Mouse (Mus musculus) hindbrain, embryonic 14.5 days (tissue): Measurements from ENCODE around the gene Zfp366. TPM values are rescaled to one million over a fixed set of nuclear protein-coding genes. Genes with fewer than 3 reads are reported as not detected.
"Not testable (repeated sequence)": the region's sequence is repeated elsewhere in the genome, so short reads cannot be mapped to it uniquely, and the experiment has no call there.

ENCODE experiments used
- ATAC-seq: fragments of 200-750 bp; cut with Nextera tagmentation; 2 replicates; pipeline ENCODE4 v1.8.0; 2017; ENCODE audit warnings: moderate number of reproducible peaks, mild to moderate bottlenecking, moderate TSS enrichment, moderate library complexity; ENCODE audit not compliant: low FRiP score
- DNase-seq: peaks from one replicate; pipeline ENCODE4 v3.0.0-alpha.2; 2015; ENCODE audit warnings: low spot score
- H3K27ac ChIP-seq: fragments of 300-500 bp; sonication (generic); 2 replicates; pipeline ENCODE4 v1.5.1; 2014; ENCODE audit warnings: mild to moderate bottlenecking, moderate library complexity
- H3K27me3 ChIP-seq: fragments of 300-500 bp; sonication (generic); 2 replicates; pipeline ENCODE4 v1.6.1; 2014; ENCODE audit warnings: mild to moderate bottlenecking, low read length, mixed read lengths; ENCODE audit not compliant: control insufficient read depth, insufficient read depth
- H3K36me3 ChIP-seq: fragments of 300-500 bp; sonication (generic); replicated peaks from 2 replicates; pipeline ENCODE4 v1.6.1; 2014; ENCODE audit not compliant: control insufficient read depth, insufficient read depth
- H3K4me1 ChIP-seq: fragments of 300-500 bp; sonication (generic); replicated peaks from 2 replicates; pipeline ENCODE4 v1.6.1; 2014; ENCODE audit warnings: antibody characterized with exemption, low read length, mixed read lengths; ENCODE audit not compliant: control insufficient read depth, insufficient read depth
- H3K4me2 ChIP-seq: fragments of 300-500 bp; sonication (generic); replicated peaks from 2 replicates; pipeline ENCODE4 v1.6.1; 2014; ENCODE audit warnings: mild to moderate bottlenecking, moderate library complexity
- H3K4me3 ChIP-seq: fragments of 300-500 bp; sonication (generic); replicated peaks from 2 replicates; pipeline ENCODE4 v1.5.1; 2014; ENCODE audit warnings: mild to moderate bottlenecking, low read length
- H3K9ac ChIP-seq: fragments of 300-500 bp; sonication (generic); 2 replicates; pipeline ENCODE4 v1.6.1; 2014
- H3K9me3 ChIP-seq: fragments of 300-500 bp; sonication (generic); 2 replicates; pipeline ENCODE4 v1.6.1; 2016; ENCODE audit warnings: low read length; ENCODE audit not compliant: control insufficient read depth
- WGBS: fragments of 180-500 bp; shearing (Covaris S2); extraction: QIAGEN DNeasy Blood & Tissue Kit; methylation state at CpG from one replicate; pipeline ENCODE4 v1.1.7; 2014; 5-methylcytosine and 5-hydroxymethylcytosine counted together
- polyA plus RNA-seq: library from polyadenylated mRNA; unstranded; fragments of >200 nt; fragmentation: Nextera tagmentation; extraction: Ambion mirVana; gene quantifications from 2 replicates; pipeline ENCODE4 v1.2.1, GENCODE M21; 2014

The Zfp366 gene
- polyA plus RNA-seq, 1 experiment from 2014 or later: 1.3 TPM

DNA sequence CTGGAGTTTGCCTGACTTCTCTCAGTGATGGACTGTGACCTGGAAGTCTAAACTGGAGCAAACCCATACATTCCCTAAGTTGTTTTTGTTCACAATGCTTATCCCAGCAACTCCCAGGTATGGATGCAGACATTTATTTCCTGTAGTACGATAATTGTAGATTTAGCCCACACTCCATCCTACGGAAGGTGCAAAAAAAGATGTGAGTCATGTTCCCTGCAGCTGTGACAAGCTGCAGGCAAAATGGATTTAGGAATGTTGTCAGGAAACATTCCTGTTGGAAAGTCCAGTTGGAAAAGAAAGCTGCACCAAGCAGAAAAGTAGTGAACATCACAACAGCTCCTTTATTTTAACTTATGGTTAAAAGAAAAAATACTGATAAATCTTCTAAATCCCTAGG is 26.9 kb upstream of the Zfp366 start:
- Histone ChIP-seq H3K4me3 (no peak overlapping the region), H3K36me3 (no peaks in the 10 kb centered on the region), H3K9me3 (no peaks in the 10 kb centered on the region), H3K4me1 (no peaks in the 10 kb centered on the region), H3K27ac (no peak overlapping the region), H3K9ac (no peak overlapping the region), H3K4me2 (no peak overlapping the region), H3K27me3 (no peaks in the 10 kb centered on the region)
- DNase-seq (no peak), ATAC-seq (no peak)
- WGBS: 93% methylated on average over 2 of the region's 2 CpGs

DNA sequence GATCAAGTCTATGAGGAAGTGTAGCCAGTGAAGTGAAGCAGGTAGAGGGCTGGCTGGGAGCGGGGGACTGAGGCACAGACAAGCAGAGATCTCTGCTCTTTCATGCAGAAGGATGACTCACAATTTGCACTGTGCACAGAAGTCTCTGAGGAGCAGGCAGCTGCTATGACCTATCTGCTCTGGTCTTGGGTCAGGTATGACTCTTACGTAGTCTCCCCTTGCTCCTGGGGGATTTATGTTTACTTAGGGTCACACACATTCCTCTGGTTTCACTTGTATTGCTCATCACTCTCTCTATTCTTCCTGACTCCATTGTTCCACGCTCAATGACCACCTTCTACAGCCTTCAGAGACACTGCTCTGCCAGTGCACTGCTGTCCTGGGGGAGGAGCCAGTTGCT is 25.9 kb upstream of the Zfp366 start:
- Histone ChIP-seq H3K4me3 (no peak overlapping the region), H3K9me3 (no peaks in the 10 kb centered on the region), H3K27me3 (no peaks in the 10 kb centered on the region), H3K36me3 (no peaks in the 10 kb centered on the region), H3K4me2 (no peak overlapping the region), H3K27ac (no peak overlapping the region), H3K9ac (no peak overlapping the region), H3K4me1 (no peaks in the 10 kb centered on the region; the same call in 1 of the 2 replicates)
- ATAC-seq (no peak), DNase-seq (no peak)
- 84% methylated on average over 3 of the region's 3 CpGs for WGBS

DNA sequence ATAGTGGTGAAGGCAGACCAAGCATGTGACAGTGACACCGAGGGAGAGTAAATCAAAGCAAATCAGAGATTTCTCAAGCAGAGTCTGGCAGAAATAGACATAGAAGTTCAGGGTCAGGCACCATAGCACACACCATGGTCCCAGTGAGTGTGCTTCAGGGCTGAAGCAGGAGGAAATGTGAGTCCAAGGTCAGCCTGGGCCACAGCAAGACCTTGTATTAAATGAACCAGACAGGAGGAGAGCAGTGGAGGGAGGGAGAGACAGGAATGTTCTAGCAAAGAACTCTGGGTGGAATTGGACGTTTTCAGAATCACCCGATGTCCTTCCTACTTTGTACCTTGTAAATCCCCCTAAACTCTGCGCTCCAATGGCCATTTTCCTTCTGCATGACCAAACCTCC is 21.6 kb upstream of the Zfp366 start:
- Histone ChIP-seq H3K9ac (no peak overlapping the region), H3K4me2 (no peak overlapping the region), H3K9me3 (no peaks in the 10 kb centered on the region), H3K36me3 (no peaks in the 10 kb centered on the region), H3K27ac (no peak overlapping the region), H3K4me3 (no peak overlapping the region), H3K4me1 (no peaks in the 10 kb centered on the region; the same call in 1 of the 2 replicates), H3K27me3 (no peaks in the 10 kb centered on the region)
- ATAC-seq: no peak
- 72% methylated on average over 4 of the region's 4 CpGs for WGBS
- no peak for DNase-seq

DNA sequence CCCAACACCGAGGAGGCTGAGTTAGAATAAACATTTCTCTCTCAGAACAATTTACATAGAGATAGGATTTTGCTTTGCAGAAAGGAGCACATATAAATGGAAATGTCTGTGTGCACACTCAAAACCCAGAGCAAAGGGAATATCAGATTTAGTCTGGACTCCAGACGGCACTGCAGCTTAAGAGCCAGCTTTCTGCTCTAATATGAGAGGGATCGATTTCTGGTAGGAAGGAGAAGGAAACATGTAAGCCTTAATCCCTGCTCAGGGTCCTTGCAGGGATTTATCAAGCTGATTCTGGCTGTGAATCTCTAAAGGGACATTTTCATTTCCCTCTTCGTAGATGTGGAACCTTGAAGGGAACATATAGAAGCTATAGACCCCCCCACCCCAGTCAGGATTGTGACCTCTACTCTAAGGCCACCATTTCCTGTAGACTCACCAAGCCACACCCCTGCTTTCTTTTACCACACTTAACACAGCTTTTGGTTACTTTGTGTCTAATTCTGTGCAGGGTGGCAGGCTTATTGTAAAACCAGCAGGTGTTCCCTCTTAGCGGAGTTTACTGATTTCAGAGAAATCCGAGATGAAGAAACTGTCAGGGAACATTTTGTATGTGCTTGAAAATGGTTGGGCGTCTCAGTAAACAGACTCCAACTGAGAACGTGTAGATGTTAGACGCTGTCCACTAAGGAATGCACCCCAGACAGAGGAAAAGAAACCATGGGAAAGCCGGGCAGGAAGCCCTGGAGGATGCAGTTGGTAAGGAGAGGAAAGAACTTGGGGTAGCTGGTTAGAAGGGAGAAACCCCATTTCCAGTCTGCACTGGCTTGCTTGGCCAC is 20.9 kb upstream of the Zfp366 start:
- ATAC-seq (no peak), DNase-seq (no peak)
- Histone ChIP-seq H3K4me2 (no peak overlapping the region), H3K27me3 (no peaks in the 10 kb centered on the region), H3K9ac (no peak overlapping the region), H3K27ac (no peak overlapping the region), H3K36me3 (no peaks in the 10 kb centered on the region), H3K4me3 (no peak overlapping the region), H3K9me3 (no peaks in the 10 kb centered on the region), H3K4me1 (no peaks in the 10 kb centered on the region; the same call in 1 of the 2 replicates)
- 53% methylated on average over 10 of the region's 10 CpGs for WGBS

DNA sequence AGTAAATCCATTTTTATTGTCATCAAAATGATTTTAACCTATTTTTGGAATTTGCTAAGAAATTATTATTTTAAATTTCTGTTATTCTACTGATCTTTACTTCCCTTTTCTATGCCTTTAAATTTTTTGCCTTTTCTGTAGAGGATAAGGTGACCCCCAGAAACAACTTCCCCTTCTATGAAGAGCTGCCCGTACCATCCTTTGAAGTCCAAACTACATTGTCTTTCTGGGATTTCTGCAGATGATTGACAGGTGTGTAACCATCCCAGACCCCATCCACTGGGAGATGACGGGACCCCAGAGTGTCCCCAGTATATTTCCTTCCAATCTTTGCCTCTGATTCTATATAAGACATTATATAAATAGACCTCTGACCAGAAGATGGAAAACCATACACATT is 20.3 kb upstream of the Zfp366 start:
- H3K9me3 ChIP-seq: no peaks in the 10 kb centered on the region
- H3K9ac ChIP-seq: no peak overlapping the region
- DNase-seq (no peak), ATAC-seq (no peak)
- no peak overlapping the region for H3K4me3 ChIP-seq
- no peak overlapping the region for H3K27ac ChIP-seq
- no peak overlapping the region for H3K4me2 ChIP-seq
- 68% methylated on average over 2 of the region's 2 CpGs for WGBS
- H3K4me1 ChIP-seq: no peaks in the 10 kb centered on the region; the same call in 1 of the 2 replicates
- H3K36me3 ChIP-seq: no peaks in the 10 kb centered on the region
- H3K27me3 ChIP-seq: no peaks in the 10 kb centered on the region

DNA sequence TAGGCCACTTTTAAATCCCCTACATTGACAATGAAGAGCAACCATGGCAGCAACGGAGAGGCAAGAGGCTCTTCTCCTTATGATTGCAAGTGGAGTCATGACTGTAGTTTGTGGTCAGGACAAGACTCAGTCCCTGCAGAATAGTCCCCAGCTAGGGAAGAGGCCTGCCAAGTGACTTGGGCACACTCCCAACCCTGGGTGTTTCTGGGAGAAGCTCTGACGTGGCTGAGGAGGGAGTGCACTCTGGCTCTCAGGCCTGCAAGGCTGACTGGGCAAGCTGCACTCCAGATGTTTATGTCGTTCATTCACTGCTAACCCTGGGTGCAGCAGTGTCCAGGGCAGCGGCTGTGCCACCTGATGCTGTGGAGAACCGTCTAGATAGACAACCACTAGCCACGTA is 15.2 kb upstream of the Zfp366 start:
- Histone ChIP-seq H3K27ac (no peak overlapping the region), H3K27me3 (no peaks in the 10 kb centered on the region), H3K4me2 (no peak overlapping the region), H3K4me3 (no peak overlapping the region), H3K36me3 (no peaks in the 10 kb centered on the region), H3K9me3 (no peaks in the 10 kb centered on the region), H3K9ac (no peak overlapping the region), H3K4me1 (no peaks in the 10 kb centered on the region)
- DNase-seq (no peak), ATAC-seq (no peak)
- 80% methylated on average over 6 of the region's 6 CpGs for WGBS

DNA sequence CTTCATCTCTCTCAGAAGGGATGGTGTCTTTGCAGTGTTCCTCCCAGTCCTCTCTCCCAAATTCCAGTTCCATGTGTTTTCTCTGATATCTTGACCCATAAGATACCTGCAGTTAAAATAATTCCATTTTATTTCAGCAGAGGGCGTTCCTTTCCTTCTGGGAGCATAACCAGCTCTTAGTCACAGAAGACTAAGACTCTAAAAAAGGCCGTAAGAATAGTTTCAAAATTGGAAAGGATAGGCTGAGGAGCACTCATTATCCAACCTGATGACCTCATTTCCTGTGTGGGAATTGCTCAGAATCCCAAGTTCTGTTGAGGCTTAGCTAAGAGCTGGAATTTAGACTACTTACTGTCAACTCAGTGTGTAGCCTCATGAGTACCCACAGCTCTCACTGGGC is 14.3 kb upstream of the Zfp366 start:
- no peak overlapping the region for H3K4me3 ChIP-seq
- H3K27ac ChIP-seq: no peak overlapping the region
- no peaks in the 10 kb centered on the region for H3K36me3 ChIP-seq
- no peaks in the 10 kb centered on the region for H3K4me1 ChIP-seq
- no peak overlapping the region for H3K9ac ChIP-seq
- no peak for DNase-seq
- 33% methylated on average over 2 of the region's 2 CpGs for WGBS
- no peaks in the 10 kb centered on the region for H3K27me3 ChIP-seq
- no peak overlapping the region for H3K4me2 ChIP-seq
- H3K9me3 ChIP-seq: no peaks in the 10 kb centered on the region
- ATAC-seq: no peak

DNA sequence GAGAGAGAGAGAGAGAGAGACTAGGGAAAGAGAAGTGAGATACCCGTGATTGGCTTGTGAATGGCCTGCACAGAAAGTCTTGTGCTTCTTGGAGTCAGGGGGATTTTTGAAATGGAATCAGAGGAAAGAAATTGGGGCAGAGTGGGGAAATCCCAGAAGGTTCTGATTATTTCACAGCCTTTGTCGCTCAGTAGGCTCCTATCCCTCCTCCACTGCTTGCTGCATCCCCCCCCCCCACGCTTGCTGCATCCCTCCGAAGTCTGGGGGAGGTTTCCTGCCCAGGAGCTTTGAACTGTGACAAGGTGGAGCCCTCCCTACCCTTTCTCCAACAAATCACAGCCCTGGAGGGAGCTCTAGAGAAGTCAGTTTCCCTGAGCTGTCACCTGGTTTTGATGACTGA is 10.8 kb upstream of the Zfp366 start:
- no peak for DNase-seq
- Histone ChIP-seq H3K4me1 (no peaks in the 10 kb centered on the region), H3K36me3 (no peaks in the 10 kb centered on the region), H3K9me3 (no peaks in the 10 kb centered on the region), H3K4me3 (no peak overlapping the region), H3K27me3 (no peaks in the 10 kb centered on the region), H3K27ac (no peak overlapping the region), H3K4me2 (no peak overlapping the region), H3K9ac (no peak overlapping the region)
- no peak for ATAC-seq
- 25% methylated on average over 4 of the region's 4 CpGs for WGBS

DNA sequence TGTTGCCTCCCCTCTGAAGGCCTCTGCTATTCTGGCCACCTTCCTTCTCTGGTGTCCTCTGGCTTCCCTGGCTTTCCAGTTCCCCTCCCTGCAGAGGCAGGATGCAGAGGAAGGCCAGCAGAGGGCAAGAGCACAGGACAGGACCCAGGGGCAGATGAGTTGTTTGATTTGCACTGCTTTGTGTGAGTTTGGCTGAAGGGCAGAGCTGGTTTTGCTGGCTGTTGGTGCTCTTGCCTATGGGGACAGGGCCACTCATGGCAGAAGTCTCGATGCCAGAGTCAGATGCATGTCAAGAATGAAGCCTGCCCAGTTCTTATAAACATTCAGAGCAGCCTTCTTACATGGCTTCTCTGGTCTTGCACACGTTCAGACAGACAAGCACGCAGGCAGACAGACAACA is 1.8 kb upstream of the Zfp366 start:
- not testable (repeated sequence) for H3K4me2 ChIP-seq, H3K4me1 ChIP-seq, H3K9me3 ChIP-seq, H3K4me3 ChIP-seq, DNase-seq, H3K36me3 ChIP-seq, H3K9ac ChIP-seq, H3K27ac ChIP-seq, H3K27me3 ChIP-seq, ATAC-seq
- WGBS: 80% methylated on average over 3 of the region's 3 CpGs
